Mouse (Mus musculus) heart, embryonic 16.5 days (tissue): ENCODE data around the gene Rbfox2. TPM values are rescaled to one million over a fixed set of nuclear protein-coding genes. Genes with fewer than 3 reads are reported as not detected.

ENCODE experiments used
- ATAC-seq: fragments of 200-750 bp; cut with Nextera tagmentation; replicated peaks from 2 replicates; pipeline ENCODE4 v1.8.0; 2017; ENCODE audit warnings: moderate number of reproducible peaks; ENCODE audit not compliant: insufficient read depth, low FRiP score; ENCODE audit errors: extremely low read depth
- H3K27ac ChIP-seq: fragments of 300-500 bp; sonication (generic); 2 replicates; pipeline ENCODE4 v1.5.1; 2014; ENCODE audit warnings: mild to moderate bottlenecking, low read length, control low read depth, moderate library complexity
- H3K27me3 ChIP-seq: fragments of 300-500 bp; sonication (generic); 2 replicates; pipeline ENCODE4 v1.6.1; 2014; ENCODE audit warnings: low read length, mixed read lengths; ENCODE audit not compliant: control insufficient read depth, insufficient read depth
- H3K36me3 ChIP-seq: fragments of 300-500 bp; sonication (generic); 2 replicates; pipeline ENCODE4 v1.6.1; 2014; ENCODE audit not compliant: control insufficient read depth, insufficient read depth
- H3K4me1 ChIP-seq: fragments of 300-500 bp; sonication (generic); 2 replicates; pipeline ENCODE4 v1.6.1; 2014; ENCODE audit warnings: low read length, mixed read lengths; ENCODE audit not compliant: control insufficient read depth, insufficient read depth
- H3K4me2 ChIP-seq: fragments of 300-500 bp; sonication (generic); 2 replicates; pipeline ENCODE4 v1.6.1; 2014; ENCODE audit warnings: low read depth, mild to moderate bottlenecking, control low read depth, low read length
- H3K4me3 ChIP-seq: fragments of 300-500 bp; sonication (generic); 2 replicates; pipeline ENCODE4 v1.5.1; 2014; ENCODE audit warnings: mild to moderate bottlenecking, control low read depth, low read length
- H3K9ac ChIP-seq: fragments of 300-500 bp; sonication (generic); 2 replicates; pipeline ENCODE4 v1.6.1; 2014; ENCODE audit warnings: low read length, control low read depth
- H3K9me3 ChIP-seq: fragments of 300-500 bp; sonication (generic); replicated peaks from 2 replicates; pipeline ENCODE4 v1.6.1; 2016; ENCODE audit warnings: low read length; ENCODE audit not compliant: control insufficient read depth
- WGBS: fragments of 180-500 bp; shearing (Covaris S2); extraction: QIAGEN DNeasy Blood & Tissue Kit; methylation state at CpG from one replicate; pipeline ENCODE4 v1.1.7; 2014; 5-methylcytosine and 5-hydroxymethylcytosine counted together
- polyA plus RNA-seq: library from polyadenylated mRNA; unstranded; fragments of >200 nt; fragmentation: Nextera tagmentation; extraction: Ambion mirVana; gene quantifications from 2 replicates; pipeline ENCODE4 v1.2.1, GENCODE M21; 2015

Gene Rbfox2
- polyA plus RNA-seq, 1 experiment from 2014 or later, result 61.8 TPM

- Histone ChIP-seq H3K4me1 (peaks cover 29% of the 10 kb centered on the region), H3K9me3 (no peaks in the 10 kb centered on the region), H3K4me3 (no peak overlapping the region), H3K27me3 (no peaks in the 10 kb centered on the region), H3K9ac (no peak overlapping the region), H3K36me3 (peaks cover 22% of the 10 kb centered on the region), H3K27ac (peak overlapping the region; percentile 74; the same call in 1 of the 2 replicates), H3K4me2 (no peak overlapping the region)
- WGBS, result 75% methylated on average over 9 of the region's 9 CpGs
- ATAC-seq, result no peak
Measured at GRCm38 (mm10) chr15:77116139-77116722, 190.6 kb downstream of the Rbfox2 start.

- no peak overlapping the region for H3K9ac ChIP-seq
- H3K4me2 ChIP-seq, result no peak overlapping the region
- 69% methylated on average over 4 of the region's 4 CpGs for WGBS
- no peak for ATAC-seq
- H3K4me1 ChIP-seq, result peaks cover 29% of the 10 kb centered on the region
- no peaks in the 10 kb centered on the region for H3K9me3 ChIP-seq
- H3K27ac ChIP-seq, result no peak overlapping the region
- peaks cover 24% of the 10 kb centered on the region for H3K36me3 ChIP-seq
- H3K27me3 ChIP-seq, result no peaks in the 10 kb centered on the region
- no peak overlapping the region for H3K4me3 ChIP-seq
Measured at GRCm38 (mm10) chr15:77115456-77115855, 191.3 kb downstream of the Rbfox2 start.

GRCm38 (mm10) chr15:77113591-77113990 is 193.2 kb downstream of the Rbfox2 start:
- H3K9ac ChIP-seq, result no peak overlapping the region
- H3K27ac ChIP-seq, result no peak overlapping the region
- no peak for ATAC-seq
- 89% methylated on average over 9 of the region's 9 CpGs for WGBS
- no peaks in the 10 kb centered on the region for H3K27me3 ChIP-seq
- H3K9me3 ChIP-seq, result no peaks in the 10 kb centered on the region
- no peak overlapping the region for H3K4me3 ChIP-seq
- H3K36me3 ChIP-seq, result peaks cover 21% of the 10 kb centered on the region; the same call in 1 of the 2 replicates
- H3K4me2 ChIP-seq, result no peak overlapping the region
- peaks cover 29% of the 10 kb centered on the region for H3K4me1 ChIP-seq

- Histone ChIP-seq H3K9ac (no peak overlapping the region), H3K27me3 (no peaks in the 10 kb centered on the region), H3K4me3 (no peak overlapping the region), H3K9me3 (no peaks in the 10 kb centered on the region), H3K4me2 (no peak overlapping the region), H3K36me3 (peaks cover 27% of the 10 kb centered on the region; the same call in 1 of the 2 replicates), H3K4me1 (peaks cover 29% of the 10 kb centered on the region), H3K27ac (no peak overlapping the region)
- no peak for ATAC-seq
- 75% methylated on average over 2 of the region's 2 CpGs for WGBS
Measured at GRCm38 (mm10) chr15:77112378-77112777, 194.4 kb downstream of the Rbfox2 start.

GRCm38 (mm10) chr15:77111924-77112323 is 194.9 kb downstream of the Rbfox2 start:
- H3K4me3 ChIP-seq, result no peak overlapping the region
- H3K4me1 ChIP-seq, result peaks cover 31% of the 10 kb centered on the region
- H3K9ac ChIP-seq, result no peak overlapping the region
- H3K4me2 ChIP-seq, result no peak overlapping the region
- no peaks in the 10 kb centered on the region for H3K9me3 ChIP-seq
- 81% methylated on average over 7 of the region's 7 CpGs for WGBS
- no peak overlapping the region for H3K27ac ChIP-seq
- no peaks in the 10 kb centered on the region for H3K27me3 ChIP-seq
- ATAC-seq, result no peak
- H3K36me3 ChIP-seq, result peaks cover 27% of the 10 kb centered on the region; the same call in 1 of the 2 replicates

- Histone ChIP-seq H3K9ac (no peak overlapping the region), H3K4me3 (no peak overlapping the region), H3K4me2 (no peak overlapping the region), H3K27ac (no peak overlapping the region), H3K27me3 (no peaks in the 10 kb centered on the region), H3K4me1 (peaks cover 21% of the 10 kb centered on the region), H3K9me3 (no peaks in the 10 kb centered on the region), H3K36me3 (peaks cover 23% of the 10 kb centered on the region; the same call in 1 of the 2 replicates)
- 76% methylated on average over 11 of the region's 11 CpGs for WGBS
- no peak for ATAC-seq
Measured at GRCm38 (mm10) chr15:77110452-77110851, 196.4 kb downstream of the Rbfox2 start.

- Histone ChIP-seq H3K27ac (peak overlapping the region; percentile 71), H3K27me3 (no peaks in the 10 kb centered on the region), H3K36me3 (peaks cover 14% of the 10 kb centered on the region; the same call in 1 of the 2 replicates), H3K9ac (peak overlapping the region; percentile 53; the same call in 1 of the 2 replicates), H3K9me3 (no peaks in the 10 kb centered on the region), H3K4me3 (no peak overlapping the region), H3K4me1 (peaks cover 16% of the 10 kb centered on the region), H3K4me2 (0 out of 2 replicates have a peak overlapping the region, but pooled peaks have one; percentile 23)
- peak; percentile 58; the same call in 1 of the 2 replicates for ATAC-seq
- 65% methylated on average over 10 of the region's 10 CpGs for WGBS
Measured at GRCm38 (mm10) chr15:77107169-77107908, 199.5 kb downstream of the Rbfox2 start.

GRCm38 (mm10) chr15:77105273-77105672 is 201.5 kb downstream of the Rbfox2 start:
- no peak overlapping the region for H3K27ac ChIP-seq
- no peak for ATAC-seq
- 90% methylated on average over 10 of the region's 10 CpGs for WGBS
- no peaks in the 10 kb centered on the region for H3K27me3 ChIP-seq
- H3K36me3 ChIP-seq, result peaks cover 20% of the 10 kb centered on the region; the same call in 1 of the 2 replicates
- H3K4me3 ChIP-seq, result no peak overlapping the region
- H3K4me1 ChIP-seq, result peaks cover 16% of the 10 kb centered on the region
- H3K9ac ChIP-seq, result no peak overlapping the region
- no peaks in the 10 kb centered on the region for H3K9me3 ChIP-seq
- no peak overlapping the region for H3K4me2 ChIP-seq
